Mouse (Mus musculus): ENCODE measurements around the gene Xab2.
A peak's percentile ranks its signal among the peaks of the same experiment; 100 is the strongest.
"Not testable (repeated sequence)": the region's sequence is repeated elsewhere in the genome, so short reads cannot be mapped to it uniquely, and the experiment has no call there.

The Xab2 gene

GRCm38 (mm10) chr8:3609046-3609815, 11.9 kb downstream of the Xab2 start:
- peak; percentile 53 to 59 for DNase-seq

- no peak for DNase-seq
Measured at GRCm38 (mm10) chr8:3607822-3608221, 13.3 kb downstream of the Xab2 start.

GRCm38 (mm10) chr8:3606593-3606992, 14.5 kb downstream of the Xab2 start:
- DNase-seq, result peak in 1 of 2 experiments; percentile 61

- no peak for DNase-seq
Measured at GRCm38 (mm10) chr8:3603439-3603838, 17.7 kb downstream of the Xab2 start.

- peak; percentile 29 to 40 for DNase-seq
Measured at GRCm38 (mm10) chr8:3600401-3600800, 20.7 kb downstream of the Xab2 start.

GRCm38 (mm10) chr8:3599219-3599618, 21.9 kb downstream of the Xab2 start:
- DNase-seq, result no peak

GRCm38 (mm10) chr8:3598054-3598453, 23.1 kb downstream of the Xab2 start:
- no peak for DNase-seq

GRCm38 (mm10) chr8:3594466-3594865, 26.6 kb downstream of the Xab2 start:
- no peak for DNase-seq

- peak; percentile 20 to 68 for DNase-seq
Measured at GRCm38 (mm10) chr8:3593470-3593869, 27.6 kb downstream of the Xab2 start.

- peak in 1 of 2 experiments; percentile 27 for DNase-seq
Measured at GRCm38 (mm10) chr8:3588258-3588633, 32.9 kb downstream of the Xab2 start.

- peak; percentile 84 to 92 for DNase-seq
Measured at GRCm38 (mm10) chr8:3587391-3588257, 33.5 kb downstream of the Xab2 start.

GRCm38 (mm10) chr8:3586993-3587390, 34.1 kb downstream of the Xab2 start, which contains the start of gene Camsap3:
Gene Camsap3, plus strand, starts transcription at chr8:3587293.
- no peak for DNase-seq

GRCm38 (mm10) chr8:3586452-3586851, 34.7 kb downstream of the Xab2 start:
- no peak for DNase-seq

- DNase-seq, result not testable (repeated sequence)
Measured at GRCm38 (mm10) chr8:3581961-3582360, 39.2 kb downstream of the Xab2 start.

GRCm38 (mm10) chr8:3579390-3580364, 41.4 kb downstream of the Xab2 start:
- DNase-seq, result no peak

GRCm38 (mm10) chr8:3576211-3576960, 44.7 kb downstream of the Xab2 start:
- DNase-seq, result no peak

GRCm38 (mm10) chr8:3574546-3574945, 46.6 kb downstream of the Xab2 start:
- DNase-seq, result no peak

GRCm38 (mm10) chr8:3569784-3570183, 51.3 kb downstream of the Xab2 start:
- no peak for DNase-seq

GRCm38 (mm10) chr8:3568378-3568777, 52.7 kb downstream of the Xab2 start:
- DNase-seq, result no peak

- DNase-seq, result peak; percentile 59 to 74
Measured at GRCm38 (mm10) chr8:3567641-3568371, 53.3 kb downstream of the Xab2 start, which contains the start of gene C330021F23Rik. Gene C330021F23Rik, plus strand, starts transcription at chr8:3567990.
